Mouse (Mus musculus): ENCODE data around the gene Dnah7a.

- TF ChIP-seq CTCF (IDR thresholded peaks at IDR 0.05; ENCODE audit: control insufficient read depth, insufficient read depth, insufficient read length) (no peak), USF1 (IDR thresholded peaks at IDR 0.05; ENCODE audit: low read depth) (no peak), MAX (IDR thresholded peaks at IDR 0.05) (no peak), CEBPB (IDR thresholded peaks at IDR 0.05; ENCODE audit: low read depth) (no peak), FOSL1 (IDR thresholded peaks at IDR 0.05; ENCODE audit: insufficient read depth, low read length, poor library complexity, severe bottlenecking) (no peak)
Measured at GRCm38 (mm10) chr1:53467325-53467670, 239.3 kb downstream of the Dnah7a start.
